Mouse (Mus musculus) lung, adult 2 months (tissue): ENCODE measurements around the gene Isoc2a.

ENCODE experiments used
- CTCF ChIP-seq: fragments of 200-500 bp; IDR thresholded peaks from 2 replicates; pipeline ENCODE4 v1.5.1; 2011; ENCODE audit warnings: mild to moderate bottlenecking, low read length, control low read depth; ENCODE audit not compliant: insufficient read depth
- POLR2A ChIP-seq: fragments of 200-500 bp; IDR thresholded peaks from 2 replicates; pipeline ENCODE4 v1.6.1; 2011; ENCODE audit warnings: low read depth, mild to moderate bottlenecking, control low read depth, low read length, borderline replicate concordance; ENCODE audit errors: extremely low read depth

DNA sequence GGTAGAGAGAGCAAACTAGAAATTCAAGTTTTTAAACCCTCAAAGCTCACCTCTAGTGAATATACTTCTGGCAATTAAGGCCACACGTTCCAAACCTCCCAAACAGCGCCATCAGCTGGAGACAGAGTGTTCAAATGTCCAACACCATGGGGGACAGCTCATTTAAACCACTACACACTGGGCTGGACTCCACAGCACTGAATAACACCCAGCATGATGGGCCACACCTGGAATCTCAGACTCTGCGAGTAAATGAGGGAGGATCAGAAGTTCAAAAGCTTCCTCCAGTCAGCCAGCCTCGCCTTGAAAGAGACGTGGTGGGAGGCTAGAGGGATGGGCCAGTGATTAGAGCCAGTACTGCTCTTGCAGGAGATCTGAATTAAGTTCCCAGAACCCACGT is 6.8 kb upstream of the Isoc2a start, which contains the start of gene Isoc2b:
- TF ChIP-seq POLR2A, result no peak
- TF ChIP-seq CTCF, result no peak
